Mouse (Mus musculus) left cerebral cortex, postnatal 4 days (tissue): ENCODE data around the gene Ubox5. TPM values are rescaled to one million over a fixed set of nuclear protein-coding genes. Genes with fewer than 3 reads are reported as not detected.
A peak's percentile ranks its signal among the peaks of the same experiment; 100 is the strongest.

Experiments
- DNase-seq: peaks from one replicate; pipeline ENCODE4 v3.0.0-alpha.2; 2022
- intact Hi-C: fragments of 180-260 bp; cut with DNase I; formaldehyde crosslinking; loops from one replicate; pipeline ENCODE4 v1.15.1; 2025
- total RNA-seq, 2 experiments: library from RNA; stranded (reverse); gene quantifications; 2 replicates each; pipeline ENCODE4 v1.2.3; 2021

The Ubox5 gene
- total RNA-seq, 2 experiments from 2014 or later = 8.8 to 9.1 TPM

- DNase-seq = peak; percentile 23
- intact Hi-C loops = no loop called here
These were observed 5.0 kb upstream of the Ubox5 start for GRCm38 (mm10) chr2:130634739-130635411.

DNA sequence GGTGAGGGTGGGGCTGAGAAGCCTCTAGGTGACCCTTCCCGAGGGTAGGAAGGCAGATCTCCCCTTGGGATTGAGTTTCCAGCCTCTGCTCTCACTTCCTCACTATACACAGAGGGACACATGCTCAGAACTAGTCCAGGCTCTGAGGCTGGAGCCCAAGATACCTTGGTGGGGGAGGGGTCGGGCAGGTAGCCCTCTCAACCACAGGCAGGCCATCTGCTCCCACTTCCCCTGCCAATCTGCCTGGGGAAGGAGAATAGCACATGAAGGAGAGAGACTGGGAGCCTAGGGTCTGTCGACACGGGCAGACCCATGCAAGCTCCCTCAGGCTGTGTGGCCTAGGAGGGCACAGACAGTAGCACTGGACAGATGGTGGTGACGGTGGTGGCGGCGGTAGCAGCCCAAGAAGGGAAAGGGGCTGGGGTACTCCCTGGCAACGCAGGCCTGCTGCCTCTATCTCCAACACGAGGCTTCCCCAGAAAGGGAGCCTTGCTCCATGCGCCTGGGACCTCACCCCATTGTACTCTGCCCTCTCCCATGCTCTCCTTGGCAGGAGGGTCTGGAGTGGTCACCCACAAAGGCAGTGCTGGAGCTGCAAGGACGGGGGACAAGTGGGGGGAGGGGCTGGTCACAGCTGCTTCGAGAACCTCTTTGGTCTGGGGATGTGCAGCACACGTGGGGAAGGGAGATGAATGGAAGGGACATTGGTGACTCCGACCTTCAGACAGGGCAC lies 4.3 kb upstream of the Ubox5 start:
- DNase-seq = peak; percentile 82
- intact Hi-C loops = no loop called here

DNA sequence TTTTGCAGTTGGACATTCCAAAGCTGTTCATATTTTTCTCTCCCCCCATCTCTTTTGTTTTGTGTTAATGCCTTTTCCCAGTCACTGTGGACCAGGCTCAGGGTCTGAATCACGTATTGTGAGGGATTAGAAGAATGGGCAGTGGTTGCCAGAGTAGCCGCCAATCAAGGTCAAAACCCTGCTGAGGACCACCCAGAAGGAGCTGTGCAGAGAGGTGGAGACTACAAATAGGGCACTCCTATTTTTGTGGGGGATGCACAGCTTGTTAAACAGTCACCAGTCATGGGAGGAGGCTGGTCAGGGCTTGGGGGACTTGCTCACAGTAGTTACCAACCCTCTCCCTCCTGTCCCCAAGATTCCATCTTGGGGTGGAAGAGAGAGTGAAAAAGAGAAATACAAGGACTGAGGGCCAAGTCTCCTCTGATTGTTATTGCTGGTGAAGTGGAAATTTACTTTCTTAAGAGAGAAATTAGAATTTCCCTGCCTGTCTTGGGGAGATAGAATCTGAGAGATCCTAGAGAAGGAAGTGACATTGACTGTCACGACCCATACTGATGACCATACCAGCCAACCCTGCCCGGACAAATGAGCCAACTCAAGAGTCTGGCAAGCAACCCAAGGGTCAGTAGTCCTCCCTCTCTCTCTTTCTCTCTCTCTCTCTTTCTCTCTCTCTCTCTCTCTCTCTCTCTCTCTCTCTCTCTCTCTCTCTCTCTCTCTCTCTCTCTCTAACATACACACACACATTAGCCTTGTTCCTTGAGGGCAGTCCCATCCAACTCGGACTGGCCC lies 3.2 kb upstream of the Ubox5 start:
- intact Hi-C loops = no loop called here
- DNase-seq = peak; percentile 34

- intact Hi-C loops = no loop called here
- DNase-seq = no peak
These were observed 2.6 kb upstream of the Ubox5 start for GRCm38 (mm10) chr2:130632416-130632815.

- intact Hi-C loops = no loop called here
These were observed 579 bp downstream of the Ubox5 start for GRCm38 (mm10) chr2:130629080-130629838.

GRCm38 (mm10) chr2:130628424-130628823 lies 1.4 kb downstream of the Ubox5 start:
- DNase-seq = no peak
- intact Hi-C loops = no loop called here

More at GRCm38 (mm10) chr2:130629080-130629838, 579 bp downstream of the Ubox5 start:
- DNase-seq = no peak

DNA sequence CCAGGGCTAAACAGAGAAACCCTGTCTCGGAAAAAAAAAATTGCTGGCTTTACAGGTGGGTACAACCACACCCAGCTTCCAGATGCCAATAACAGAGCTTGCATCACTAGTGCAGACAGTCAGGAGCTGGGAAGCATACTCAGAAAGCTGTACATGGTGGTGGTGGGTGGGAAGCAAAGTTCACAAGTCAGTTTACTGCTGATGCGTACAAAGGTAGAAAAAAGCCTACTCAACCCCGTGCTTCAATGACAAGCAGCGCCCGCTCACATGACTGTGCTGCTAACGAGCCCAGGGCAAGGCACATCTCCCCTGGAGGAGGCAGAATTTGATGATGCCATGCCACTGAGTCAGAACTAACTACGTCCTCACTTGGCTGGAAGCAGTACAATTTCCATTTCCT lies 10.9 kb downstream of the Ubox5 start:
- intact Hi-C loops = no loop called here
- DNase-seq = no peak

- intact Hi-C loops = no loop called here
- DNase-seq = peak; percentile 27
These were observed 16.7 kb downstream of the Ubox5 start for GRCm38 (mm10) chr2:130613091-130613490.

GRCm38 (mm10) chr2:130602195-130602594 lies 27.6 kb downstream of the Ubox5 start:
- no peak for DNase-seq
- intact Hi-C loops = no loop called here

DNA sequence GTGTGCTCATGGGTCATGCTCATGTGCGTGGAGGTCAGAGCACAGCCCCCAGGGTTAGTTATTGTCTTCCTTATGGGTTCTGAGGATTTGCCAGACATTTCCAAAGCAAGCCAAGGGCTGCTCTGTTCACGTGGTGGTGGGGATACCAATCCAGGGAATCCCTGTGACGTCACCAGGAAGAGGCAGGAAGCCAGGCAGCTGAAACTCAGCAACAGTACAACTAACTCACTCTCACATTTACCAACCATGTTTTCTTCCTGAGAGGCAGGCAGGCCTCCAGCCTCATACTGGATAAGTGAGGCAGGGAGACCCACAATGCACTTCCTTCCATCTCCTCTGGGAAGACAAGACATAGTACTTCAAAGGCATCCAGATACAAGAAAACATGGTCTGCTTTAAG lies 31.4 kb downstream of the Ubox5 start:
- intact Hi-C loops = no loop called here
- DNase-seq = no peak

DNA sequence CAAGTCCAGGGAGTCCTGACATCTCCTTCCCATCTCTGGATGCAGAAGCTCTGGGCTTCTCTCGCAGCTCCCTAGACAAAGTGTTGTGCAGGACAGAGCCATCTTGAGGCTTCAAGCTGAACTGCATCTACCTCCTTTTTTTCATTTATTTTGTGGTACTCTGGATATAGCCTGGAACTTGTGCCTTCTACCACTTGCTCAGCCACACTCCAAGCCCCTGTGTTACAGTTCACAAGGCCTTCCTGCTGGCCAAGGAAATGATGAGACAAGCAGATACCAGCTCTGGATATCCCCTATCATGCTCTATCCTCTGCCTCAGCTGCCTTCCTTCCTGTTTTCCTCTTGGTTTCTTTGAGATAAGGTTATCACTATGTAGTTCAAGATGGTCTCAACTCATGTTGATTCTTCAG lies 32.2 kb downstream of the Ubox5 start:
- peak; percentile 16 for DNase-seq

GRCm38 (mm10) chr2:130595596-130595995 lies 34.2 kb downstream of the Ubox5 start:
- intact Hi-C loops = no loop called here
- no peak for DNase-seq

More for the DNA sequence above, 32.2 kb downstream of the Ubox5 start:
- intact Hi-C loops = no loop called here

- DNase-seq = no peak
- intact Hi-C loops = no loop called here
These were observed 38.8 kb downstream of the Ubox5 start for GRCm38 (mm10) chr2:130591016-130591415.

DNA sequence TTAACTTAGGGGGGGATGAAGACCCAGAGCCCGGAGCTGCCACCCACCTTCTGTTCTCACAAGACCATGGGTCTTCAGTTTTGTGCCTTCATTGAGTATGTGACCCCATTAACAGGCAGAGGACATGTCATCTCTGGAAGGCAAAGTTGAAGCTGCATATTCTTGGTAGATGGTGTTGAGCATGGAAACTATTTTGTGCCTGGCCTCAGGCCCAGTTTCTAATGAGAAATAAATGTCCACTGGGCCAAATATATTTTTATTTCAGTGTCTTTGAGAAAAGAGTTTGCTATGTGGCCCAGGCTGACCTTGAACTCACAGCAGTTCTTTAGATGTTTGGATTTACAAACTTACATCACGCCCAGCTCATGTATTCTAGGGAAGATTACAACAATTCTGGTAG lies 40.1 kb downstream of the Ubox5 start:
- no peak for DNase-seq
- intact Hi-C loops = no loop called here

GRCm38 (mm10) chr2:130589157-130589556 lies 40.7 kb downstream of the Ubox5 start:
- no peak for DNase-seq
- intact Hi-C loops = no loop called here

DNA sequence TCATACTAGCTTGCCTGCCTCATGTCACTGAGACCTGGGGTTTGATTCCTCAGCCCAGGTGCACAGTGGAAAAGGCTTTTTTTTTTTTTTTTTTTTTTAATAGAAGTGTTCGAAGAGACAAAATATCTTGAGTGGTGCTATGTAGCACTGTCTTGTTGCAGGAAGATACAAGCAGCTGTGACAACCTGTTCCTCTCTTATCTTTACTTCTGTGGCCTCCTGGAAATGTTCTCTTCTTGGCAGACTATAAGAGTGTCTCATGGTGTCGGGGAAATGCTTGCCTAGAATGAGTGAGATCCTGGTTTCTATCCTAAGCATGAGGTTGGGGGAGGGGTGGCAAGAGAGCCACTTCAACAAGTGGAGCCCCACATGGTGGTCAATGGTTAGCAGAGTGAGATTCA lies 41.5 kb downstream of the Ubox5 start:
- intact Hi-C loops = no loop called here
- DNase-seq = no peak

DNA sequence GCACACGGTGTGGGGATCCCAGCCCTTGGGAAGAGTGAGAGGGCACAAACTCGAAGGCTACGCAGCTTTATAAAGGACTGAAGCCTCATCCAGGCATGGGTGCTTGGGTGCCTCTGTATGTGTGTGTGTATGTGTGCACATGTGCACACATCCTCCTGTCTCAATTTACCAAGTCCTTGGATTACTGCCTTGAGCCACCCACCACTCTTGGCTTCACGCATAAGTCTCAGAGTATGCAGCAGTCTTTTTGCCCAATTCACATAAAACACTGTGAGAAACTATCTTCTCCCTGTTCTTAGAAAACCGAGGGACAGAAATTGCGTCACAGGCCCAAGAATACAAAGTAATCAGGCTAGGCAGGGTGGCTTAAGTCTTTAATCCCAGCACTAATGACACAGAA lies 43.8 kb downstream of the Ubox5 start:
- DNase-seq = no peak
- intact Hi-C loops = no loop called here

DNA sequence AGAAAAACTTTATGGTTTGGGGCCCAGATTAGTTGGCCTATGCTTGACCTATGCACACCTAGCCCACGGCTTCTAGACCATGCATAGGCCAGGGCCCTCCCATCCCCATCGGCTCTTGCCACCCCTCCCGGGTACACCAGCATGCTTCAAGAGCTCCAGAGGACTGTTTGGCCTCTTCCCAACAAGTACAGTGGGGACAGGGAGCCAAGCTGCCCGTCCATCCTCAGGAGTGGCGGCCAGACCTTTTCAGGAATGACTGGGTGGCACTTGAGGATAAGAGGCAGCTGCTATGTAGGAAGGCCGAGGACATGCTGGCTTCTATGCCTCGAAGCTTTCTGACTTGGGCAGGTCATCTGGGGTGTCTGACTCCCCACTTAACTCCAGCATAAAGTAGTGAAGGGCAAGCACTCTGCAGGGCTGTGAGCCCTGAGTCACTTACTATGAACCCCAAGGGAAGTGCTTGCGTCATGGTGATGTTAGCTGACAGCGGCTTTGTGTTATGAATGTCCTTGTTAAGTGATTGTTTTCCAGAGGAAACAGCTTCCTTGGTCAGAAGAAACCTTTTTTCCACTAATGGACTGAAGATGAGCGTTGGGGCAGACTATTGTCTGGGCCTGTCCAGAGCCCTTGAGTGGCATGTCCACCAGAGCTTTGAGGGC lies 45.8 kb downstream of the Ubox5 start:
- intact Hi-C loops = no loop called here
- DNase-seq = no peak

DNA sequence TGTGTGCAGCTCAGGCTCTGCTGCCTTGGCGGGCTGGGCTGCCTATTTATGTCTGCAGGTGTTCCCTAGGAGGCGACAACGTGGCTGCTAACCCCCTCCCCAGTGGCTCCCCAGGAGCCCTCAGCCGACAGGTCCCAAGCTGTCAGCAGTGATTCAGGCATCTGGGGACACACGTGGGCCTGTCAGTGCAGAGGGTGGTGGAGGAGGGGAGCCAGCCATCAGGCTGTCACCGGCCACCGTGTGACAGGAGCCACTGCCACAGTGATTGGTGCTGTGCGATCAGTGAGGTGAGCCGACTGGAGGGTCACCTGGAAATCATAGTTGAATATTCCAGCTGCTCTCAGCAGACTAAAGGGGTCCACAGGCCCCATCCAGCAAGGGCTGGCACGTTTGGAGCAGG lies 47.3 kb downstream of the Ubox5 start, which contains the start of gene Avp:
Gene Avp, minus strand, starts transcription at position 3 of the 400 bp plus-strand sequence.
- DNase-seq = no peak
- intact Hi-C loops = no loop called here

GRCm38 (mm10) chr2:130581201-130581600 lies 48.6 kb downstream of the Ubox5 start:
- intact Hi-C loops = no loop called here
- DNase-seq = no peak
